In the genomic region with DNA sequence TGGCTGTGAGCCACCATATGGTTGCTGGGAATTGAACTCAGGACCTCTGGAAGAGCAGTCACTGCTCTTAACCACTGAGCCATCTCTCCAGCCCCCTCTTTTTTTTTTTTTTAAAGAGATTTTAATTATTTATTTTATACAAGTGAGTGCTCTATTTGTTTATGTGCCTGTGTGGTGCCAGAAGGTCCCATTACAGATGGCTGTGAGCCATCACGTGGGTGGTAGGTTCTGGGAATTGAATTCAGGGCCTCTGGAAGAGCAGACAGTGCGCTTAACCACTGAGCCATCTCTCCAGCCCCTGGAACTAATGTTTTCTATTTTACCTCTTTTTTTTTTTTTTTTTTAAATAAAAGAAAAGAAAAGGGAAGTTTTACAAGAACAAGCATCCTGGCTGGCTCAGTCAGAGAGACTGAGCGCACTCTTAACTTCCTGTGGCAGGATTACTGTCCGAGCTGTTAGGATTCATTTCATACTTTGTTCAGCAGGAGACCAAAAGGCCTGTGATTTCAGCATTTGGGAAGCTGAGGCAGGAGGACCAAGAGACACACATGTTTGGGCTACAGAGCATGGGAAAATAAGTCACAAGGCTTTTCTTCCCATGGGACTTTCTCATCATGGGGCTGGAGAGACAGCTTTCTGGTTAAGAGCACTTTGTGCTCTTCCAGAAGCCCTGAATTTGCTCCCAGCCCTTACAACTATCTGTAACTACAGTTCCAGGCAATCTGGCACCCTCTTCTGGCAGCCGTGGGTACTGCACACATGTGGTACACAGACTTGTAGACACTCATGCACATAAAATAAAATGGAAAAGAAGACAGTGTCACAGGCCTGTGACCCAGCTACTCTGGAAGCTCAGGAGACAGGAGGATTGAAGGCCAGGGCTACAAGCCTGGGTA, we compare ENCODE assay signal across 1 mouse cellular context.
A peak's percentile ranks its signal among the peaks of the same experiment; 100 is the strongest.
TF ChIP-seq lines count a peak whose summit lies in the region.

No protein-coding gene starts in this region.

TF ChIP-seq in CH12.LX, 34 proteins besides CTCF, POLR2A, EP300 and RAD21:
- TF ChIP-seq BHLHE40 (IDR thresholded peaks at IDR 0.05; ENCODE audit: low read depth, low read length): no peak
- no peak for TF ChIP-seq KAT2A (IDR thresholded peaks at IDR 0.05; ENCODE audit: insufficient replicate concordance, low read length)
- TF ChIP-seq GABPA (IDR thresholded peaks at IDR 0.05; ENCODE audit: insufficient replicate concordance, low read depth, low read length): no peak
- TF ChIP-seq SMC3 (IDR thresholded peaks at IDR 0.05; ENCODE audit: low read depth, low read length): peak; percentile 21
- TF ChIP-seq MXI1 (IDR thresholded peaks at IDR 0.05; ENCODE audit: low read depth, low read length): no peak
- TF ChIP-seq RCOR1 (conservative IDR thresholded peaks at IDR 0.05; ENCODE audit: low read depth, low read length): no peak
- no peak for TF ChIP-seq ZMIZ1 (IDR thresholded peaks at IDR 0.05; ENCODE audit: low read depth, low read length)
TF ChIP-seq in CH12.LX: peak in this region for 1.
